Mouse (Mus musculus) midbrain, embryonic 14.5 days (tissue): ENCODE data around the gene Angptl6. TPM values are rescaled to one million over a fixed set of nuclear protein-coding genes. Genes with fewer than 3 reads are reported as not detected.

Experiments
- ATAC-seq: fragments of 200-750 bp; cut with Nextera tagmentation; 2 replicates; pipeline ENCODE4 v1.8.0; 2017; ENCODE audit warnings: moderate number of reproducible peaks, moderate library complexity; ENCODE audit not compliant: low FRiP score, low TSS enrichment
- DNase-seq: peaks from one replicate; pipeline ENCODE4 v3.0.0-alpha.2; 2015
- H3K27ac ChIP-seq: fragments of 300-500 bp; sonication (generic); replicated peaks from 2 replicates; pipeline ENCODE4 v1.5.1; 2014; ENCODE audit warnings: mild to moderate bottlenecking, low read depth, low read length, moderate library complexity
- H3K27me3 ChIP-seq: fragments of 300-500 bp; sonication (generic); 2 replicates; pipeline ENCODE4 v1.6.1; 2014; ENCODE audit warnings: low read length, control low read depth, mixed read lengths; ENCODE audit not compliant: control insufficient read depth, insufficient read depth
- H3K36me3 ChIP-seq: fragments of 300-500 bp; sonication (generic); 2 replicates; pipeline ENCODE4 v1.6.1; 2014; ENCODE audit warnings: low read length, control low read depth; ENCODE audit not compliant: control insufficient read depth, insufficient read depth
- H3K4me1 ChIP-seq: fragments of 300-500 bp; sonication (generic); 2 replicates; pipeline ENCODE4 v1.6.1; 2014; ENCODE audit warnings: mild to moderate bottlenecking, antibody characterized with exemption, low read length, control low read depth; ENCODE audit not compliant: control insufficient read depth, insufficient read depth
- H3K4me2 ChIP-seq: fragments of 300-500 bp; sonication (generic); 2 replicates; pipeline ENCODE4 v1.6.1; 2014; ENCODE audit warnings: mild to moderate bottlenecking, low read length, moderate library complexity
- H3K4me3 ChIP-seq: fragments of 300-500 bp; sonication (generic); replicated peaks from 2 replicates; pipeline ENCODE4 v1.5.1; 2014; ENCODE audit warnings: low read depth, low read length
- H3K9ac ChIP-seq: fragments of 300-500 bp; sonication (generic); replicated peaks from 2 replicates; pipeline ENCODE4 v1.6.1; 2014; ENCODE audit warnings: mild to moderate bottlenecking, low read length, moderate library complexity
- H3K9me3 ChIP-seq: fragments of 300-500 bp; sonication (generic); 2 replicates; pipeline ENCODE4 v1.6.1; 2016; ENCODE audit warnings: low read length, control low read depth, mixed read lengths; ENCODE audit not compliant: control insufficient read depth
- WGBS: fragments of 180-500 bp; shearing (Covaris S2); extraction: QIAGEN DNeasy Blood & Tissue Kit; methylation state at CpG from one replicate; pipeline ENCODE4 v1.1.7; 2014; 5-methylcytosine and 5-hydroxymethylcytosine counted together
- polyA plus RNA-seq: library from polyadenylated mRNA; unstranded; fragments of >200 nt; fragmentation: Nextera tagmentation; extraction: Ambion mirVana; gene quantifications from 2 replicates; pipeline ENCODE4 v1.2.1, GENCODE M21; 2014

Gene Angptl6
- polyA plus RNA-seq, 1 experiment from 2014 or later: 11.1 TPM

DNA sequence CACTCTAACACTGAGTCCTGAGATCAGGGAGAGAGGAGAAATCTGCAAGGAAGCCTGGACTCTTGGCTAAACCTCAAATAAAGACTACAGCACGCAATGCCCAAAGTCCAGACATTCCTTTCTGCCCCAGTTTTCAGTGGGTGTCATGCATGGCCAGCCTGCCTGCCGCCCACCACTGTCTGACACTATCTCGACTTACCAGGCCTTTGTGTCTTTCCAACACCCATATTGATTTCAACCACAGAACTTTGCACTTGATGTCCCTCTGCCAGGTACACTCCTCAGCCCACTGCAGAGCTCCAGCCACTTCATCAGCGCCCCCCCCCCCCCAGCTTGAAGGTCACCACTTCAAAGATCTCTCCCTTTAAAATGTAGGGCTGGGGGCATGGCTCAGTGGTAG lies 17.3 kb downstream of the Angptl6 start:
- DNase-seq: no peak
- no peak for ATAC-seq
- Histone ChIP-seq H3K9me3 (no peaks in the 10 kb centered on the region), H3K36me3 (no peaks in the 10 kb centered on the region), H3K4me3 (no peak overlapping the region), H3K27me3 (no peaks in the 10 kb centered on the region), H3K27ac (no peak overlapping the region), H3K9ac (no peak overlapping the region), H3K4me1 (no peaks in the 10 kb centered on the region), H3K4me2 (no peak overlapping the region)
- WGBS: 55% methylated on average over 4 of the region's 4 CpGs

DNA sequence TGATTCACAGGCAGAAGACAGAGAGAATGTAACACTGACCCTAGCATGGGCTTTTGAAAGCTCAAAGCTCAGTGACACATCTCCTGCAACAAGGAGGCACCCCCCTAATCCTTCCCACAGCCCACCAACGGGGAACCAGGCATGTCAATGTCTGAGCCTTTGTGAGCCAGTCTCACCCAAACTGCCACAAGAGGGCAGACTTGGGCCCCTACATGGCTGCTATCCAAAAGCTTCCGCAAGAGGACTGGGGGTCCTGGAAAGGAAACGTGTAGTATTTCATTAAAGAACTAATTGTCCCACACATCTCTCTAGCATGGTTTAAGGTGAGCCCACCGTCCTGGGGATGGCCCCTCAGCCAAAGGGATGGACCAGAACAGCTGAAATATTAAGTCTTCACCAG lies 17.7 kb downstream of the Angptl6 start:
- Histone ChIP-seq H3K36me3 (no peaks in the 10 kb centered on the region), H3K9me3 (no peaks in the 10 kb centered on the region), H3K4me3 (no peak overlapping the region), H3K27ac (no peak overlapping the region), H3K9ac (no peak overlapping the region), H3K4me1 (no peaks in the 10 kb centered on the region), H3K4me2 (no peak overlapping the region), H3K27me3 (no peaks in the 10 kb centered on the region)
- 8% methylated on average over 4 of the region's 4 CpGs for WGBS
- ATAC-seq (no peak), DNase-seq (peak; percentile 62)

DNA sequence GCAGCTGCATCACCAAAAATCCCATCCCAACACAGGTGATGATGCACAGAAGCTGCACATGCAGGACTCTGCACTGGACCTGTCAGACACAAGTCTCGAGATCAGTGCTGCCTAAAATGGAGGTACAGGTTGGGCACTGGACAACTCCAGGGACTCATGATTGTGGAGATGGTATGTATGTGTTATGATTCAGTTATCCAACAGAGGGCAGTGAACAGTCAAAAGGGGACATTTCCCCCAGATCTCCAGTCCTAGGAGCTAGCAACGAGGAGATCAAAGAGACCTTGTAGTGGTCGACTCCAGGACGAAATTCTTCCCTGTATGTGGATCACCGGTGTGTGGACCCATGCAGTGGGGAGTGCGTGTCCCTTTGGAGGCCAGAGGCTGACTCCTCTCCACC lies 19.6 kb downstream of the Angptl6 start:
- Histone ChIP-seq H3K27me3 (no peaks in the 10 kb centered on the region), H3K27ac (no peak overlapping the region), H3K36me3 (no peaks in the 10 kb centered on the region), H3K4me1 (no peaks in the 10 kb centered on the region), H3K4me3 (no peak overlapping the region), H3K9me3 (no peaks in the 10 kb centered on the region), H3K4me2 (no peak overlapping the region), H3K9ac (no peak overlapping the region)
- ATAC-seq: no peak
- 44% methylated on average over 6 of the region's 6 CpGs for WGBS
- no peak for DNase-seq

DNA sequence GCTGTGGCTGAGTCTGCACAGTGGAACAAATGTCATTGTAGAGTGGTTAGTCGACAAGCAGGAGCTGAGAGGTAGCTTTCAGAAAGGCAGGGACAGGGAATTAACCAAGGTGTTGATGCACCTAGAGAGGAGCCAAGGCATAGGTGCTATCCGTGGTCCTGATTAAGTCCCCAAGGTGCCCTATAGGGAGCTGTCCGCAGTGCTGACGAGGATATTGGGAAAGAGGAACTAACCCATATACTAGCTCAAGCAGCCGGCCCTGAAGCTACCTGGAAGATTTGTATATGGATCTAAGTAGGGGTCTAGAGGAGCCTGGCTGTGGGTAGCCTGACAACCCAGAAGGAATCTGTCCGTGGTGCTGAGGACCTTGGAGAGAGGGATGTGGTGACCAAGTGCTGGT lies 22.4 kb downstream of the Angptl6 start:
- Histone ChIP-seq H3K4me1 (no peaks in the 10 kb centered on the region), H3K9ac (no peak overlapping the region), H3K27ac (no peak overlapping the region), H3K4me3 (no peak overlapping the region), H3K9me3 (no peaks in the 10 kb centered on the region), H3K4me2 (no peak overlapping the region), H3K27me3 (no peaks in the 10 kb centered on the region), H3K36me3 (no peaks in the 10 kb centered on the region)
- DNase-seq (no peak), ATAC-seq (no peak)
- 14% methylated on average over 6 of the region's 6 CpGs for WGBS

DNA sequence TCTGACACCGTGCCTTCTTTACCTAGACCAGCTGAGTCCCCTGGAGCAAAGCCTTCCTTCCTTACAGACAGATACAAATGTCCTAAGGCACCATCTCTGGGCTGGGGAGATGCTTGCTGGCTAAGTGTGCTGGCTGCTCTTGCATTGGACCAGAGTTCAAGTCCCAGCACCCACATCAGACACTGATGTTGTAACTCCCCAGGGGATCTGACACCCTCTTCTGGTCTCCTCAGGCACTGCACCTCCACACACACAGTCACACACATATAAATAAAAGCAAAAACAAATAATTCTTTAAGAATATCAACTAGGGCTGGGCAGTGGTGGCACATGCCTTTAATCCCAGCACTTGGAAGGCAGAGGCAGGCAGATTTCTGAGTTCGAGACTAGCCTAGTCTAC lies 29.3 kb downstream of the Angptl6 start:
- ATAC-seq (no peak), DNase-seq (no peak)
- Histone ChIP-seq H3K4me1 (no peaks in the 10 kb centered on the region), H3K27me3 (no peaks in the 10 kb centered on the region), H3K4me3 (no peak overlapping the region), H3K4me2 (no peak overlapping the region), H3K9ac (no peak overlapping the region), H3K27ac (no peak overlapping the region), H3K36me3 (no peaks in the 10 kb centered on the region), H3K9me3 (no peaks in the 10 kb centered on the region)
- WGBS: 88% methylated on average over 2 of the region's 2 CpGs

DNA sequence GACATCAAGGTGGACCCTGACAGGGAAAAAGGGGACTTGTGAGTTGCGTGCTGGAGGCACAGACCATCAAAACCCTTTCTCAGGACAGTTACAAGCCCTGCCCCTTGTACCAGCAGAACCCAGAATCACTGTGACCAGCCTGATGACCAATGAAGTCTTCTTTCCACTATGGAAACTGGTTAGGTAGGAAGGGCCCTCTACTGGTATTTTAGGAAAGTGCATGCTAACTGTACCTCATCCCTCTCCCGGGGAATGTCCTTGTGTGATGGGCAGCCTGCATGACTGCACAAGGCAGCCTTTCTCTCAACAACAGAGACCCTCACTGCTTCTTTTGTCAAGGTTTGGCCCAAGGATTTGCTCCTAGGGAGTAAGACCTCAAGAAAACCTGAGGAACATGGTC lies 36.9 kb downstream of the Angptl6 start:
- H3K9ac ChIP-seq: no peak overlapping the region
- H3K4me3 ChIP-seq: no peak overlapping the region
- no peak overlapping the region for H3K27ac ChIP-seq
- ATAC-seq (no peak), DNase-seq (peak; percentile 69)
- H3K4me2 ChIP-seq: no peak overlapping the region
- 29% methylated on average over 2 of the region's 2 CpGs for WGBS
- H3K27me3 ChIP-seq: no peaks in the 10 kb centered on the region
- H3K36me3 ChIP-seq: no peaks in the 10 kb centered on the region
- no peaks in the 10 kb centered on the region for H3K9me3 ChIP-seq
- no peaks in the 10 kb centered on the region for H3K4me1 ChIP-seq

DNA sequence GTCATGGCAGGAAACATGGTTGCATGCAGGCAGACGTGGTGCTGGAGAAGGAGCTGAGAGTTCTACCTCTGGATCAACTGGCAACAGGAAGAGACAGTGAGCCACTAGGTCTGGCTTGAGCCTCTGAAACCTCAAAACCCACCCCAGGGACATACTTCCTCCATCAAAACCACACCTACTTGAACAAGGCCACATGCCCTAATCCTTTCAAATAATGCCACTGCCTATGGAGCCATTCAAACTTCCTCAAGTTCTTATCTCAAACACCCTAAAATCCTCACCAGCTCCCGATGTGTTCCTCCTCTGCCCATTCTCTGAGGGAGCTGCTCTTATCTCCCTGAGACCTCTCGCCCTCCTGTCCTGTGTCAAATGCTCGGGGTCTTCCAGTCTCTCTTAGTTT lies 37.3 kb downstream of the Angptl6 start:
- no peak overlapping the region for H3K4me3 ChIP-seq
- 74% methylated on average over 4 of the region's 4 CpGs for WGBS
- H3K9me3 ChIP-seq: no peaks in the 10 kb centered on the region
- H3K27me3 ChIP-seq: no peaks in the 10 kb centered on the region
- no peak overlapping the region for H3K27ac ChIP-seq
- no peaks in the 10 kb centered on the region for H3K36me3 ChIP-seq
- no peak overlapping the region for H3K4me2 ChIP-seq
- DNase-seq (no peak), ATAC-seq (no peak)
- H3K9ac ChIP-seq: no peak overlapping the region
- no peaks in the 10 kb centered on the region for H3K4me1 ChIP-seq

DNA sequence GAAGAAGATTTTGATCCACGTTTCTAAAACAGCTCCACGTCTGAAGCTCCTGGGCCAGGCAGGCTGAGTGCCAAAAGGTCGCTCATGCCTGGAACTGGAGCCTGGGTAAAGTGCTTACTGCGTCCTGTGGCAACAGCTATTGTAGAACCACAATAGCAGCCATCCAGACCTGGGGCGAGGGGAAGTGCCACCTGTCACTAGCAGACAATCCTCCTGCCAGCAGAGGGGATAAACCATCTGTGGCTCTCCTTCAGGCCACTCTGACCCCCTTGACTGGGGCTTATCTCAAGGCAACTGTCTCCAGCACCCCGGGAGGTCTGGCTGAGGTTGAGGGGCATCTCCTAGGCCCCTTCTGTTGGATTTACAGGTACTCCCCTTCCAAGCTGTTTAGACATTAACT lies 40.6 kb downstream of the Angptl6 start:
- Histone ChIP-seq H3K9me3 (no peaks in the 10 kb centered on the region), H3K27me3 (no peaks in the 10 kb centered on the region), H3K4me2 (no peak overlapping the region), H3K27ac (no peak overlapping the region), H3K9ac (no peak overlapping the region), H3K4me1 (no peaks in the 10 kb centered on the region), H3K36me3 (no peaks in the 10 kb centered on the region), H3K4me3 (no peak overlapping the region)
- 22% methylated on average over 6 of the region's 6 CpGs for WGBS
- no peak for DNase-seq
- ATAC-seq: no peak

DNA sequence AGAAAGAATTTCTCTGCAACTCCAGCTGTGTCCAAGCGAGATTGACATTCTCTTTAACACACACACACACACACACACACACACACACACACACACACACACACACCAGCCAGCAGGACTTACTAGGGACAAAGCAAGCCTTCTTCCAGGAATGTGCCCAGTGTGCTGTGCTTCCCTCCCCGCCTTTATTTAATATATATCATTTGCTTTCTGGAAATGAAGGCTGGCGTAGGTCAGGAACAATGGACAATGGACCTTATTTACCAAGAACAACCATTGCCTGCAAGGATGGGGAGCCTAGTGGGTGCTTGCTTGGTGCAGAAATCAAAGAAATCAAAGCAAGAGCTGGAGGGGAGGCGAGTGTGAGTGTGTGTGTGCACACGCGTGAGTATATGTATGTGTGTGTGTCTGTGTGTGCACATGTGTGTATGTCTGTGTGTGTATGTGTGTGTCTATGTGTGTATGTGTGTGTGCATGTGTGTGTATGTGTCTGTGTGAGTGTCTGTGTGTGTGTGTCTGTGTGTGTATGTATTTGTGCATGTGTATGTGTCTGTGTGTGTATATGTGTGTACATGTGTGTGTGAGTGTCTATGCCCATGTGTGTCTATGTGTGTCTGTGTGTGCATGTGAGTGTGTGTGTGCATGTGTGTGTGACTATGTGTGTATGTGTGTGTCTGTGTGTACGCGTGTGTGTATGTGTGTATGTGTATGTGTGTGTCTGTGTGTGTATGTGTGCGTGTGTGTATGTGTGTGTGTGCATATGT lies 42.2 kb downstream of the Angptl6 start:
- DNase-seq: no peak
- no peak overlapping the region for H3K4me3 ChIP-seq
- no peak overlapping the region for H3K27ac ChIP-seq
- ATAC-seq: no peak
- no peak overlapping the region for H3K9ac ChIP-seq
- H3K36me3 ChIP-seq: no peaks in the 10 kb centered on the region
- H3K4me2 ChIP-seq: no peak overlapping the region
- H3K27me3 ChIP-seq: no peaks in the 10 kb centered on the region
- no peaks in the 10 kb centered on the region for H3K4me1 ChIP-seq
- H3K9me3 ChIP-seq: no peaks in the 10 kb centered on the region
- WGBS: 86% methylated on average over 9 of the region's 9 CpGs
